Mouse (Mus musculus) hindbrain, embryonic 16.5 days (tissue): ENCODE measurements around the gene Ago3. TPM values are rescaled to one million over a fixed set of nuclear protein-coding genes. Genes with fewer than 3 reads are reported as not detected.

Source experiments
- ATAC-seq: fragments of 200-750 bp; cut with Nextera tagmentation; 2 replicates; pipeline ENCODE4 v1.8.0; 2017; ENCODE audit warnings: moderate TSS enrichment, moderate library complexity
- H3K27ac ChIP-seq: fragments of 300-500 bp; sonication (generic); 2 replicates; pipeline ENCODE4 v1.5.1; 2014; ENCODE audit warnings: low read depth, mild to moderate bottlenecking, control low read depth, low read length, moderate library complexity
- H3K27me3 ChIP-seq: fragments of 300-500 bp; sonication (generic); replicated peaks from 2 replicates; pipeline ENCODE4 v1.6.1; 2014; ENCODE audit warnings: low read length; ENCODE audit not compliant: control insufficient read depth, insufficient read depth
- H3K36me3 ChIP-seq: fragments of 300-500 bp; sonication (generic); 2 replicates; pipeline ENCODE4 v1.6.1; 2014; ENCODE audit warnings: mild to moderate bottlenecking, low read length, moderate library complexity, mixed read lengths; ENCODE audit not compliant: control insufficient read depth, insufficient read depth
- H3K4me1 ChIP-seq: fragments of 300-500 bp; sonication (generic); 2 replicates; pipeline ENCODE4 v1.6.1; 2014; ENCODE audit warnings: low read depth, low read length; ENCODE audit not compliant: control insufficient read depth, insufficient read depth
- H3K4me2 ChIP-seq: fragments of 300-500 bp; sonication (generic); 2 replicates; pipeline ENCODE4 v1.6.1; 2014; ENCODE audit warnings: mild to moderate bottlenecking, low read length, control low read depth, moderate library complexity
- H3K4me3 ChIP-seq: fragments of 300-500 bp; sonication (generic); 2 replicates; pipeline ENCODE4 v1.5.1; 2014; ENCODE audit warnings: mild to moderate bottlenecking, low read length, control low read depth, moderate library complexity
- H3K9ac ChIP-seq: fragments of 300-500 bp; sonication (generic); 2 replicates; pipeline ENCODE4 v1.6.1; 2014; ENCODE audit warnings: low read depth, mild to moderate bottlenecking, control low read depth, low read length, moderate library complexity
- H3K9me3 ChIP-seq: fragments of 300-500 bp; sonication (generic); 2 replicates; pipeline ENCODE4 v1.6.1; 2014; ENCODE audit warnings: mild to moderate bottlenecking, low read length, moderate library complexity; ENCODE audit not compliant: control insufficient read depth
- WGBS: fragments of 180-500 bp; shearing (Covaris S2); extraction: QIAGEN DNeasy Blood & Tissue Kit; methylation state at CpG from one replicate; pipeline ENCODE4 v1.1.7; 2014; 5-methylcytosine and 5-hydroxymethylcytosine counted together
- polyA plus RNA-seq: library from polyadenylated mRNA; unstranded; fragments of >200 nt; fragmentation: Nextera tagmentation; extraction: Ambion mirVana; gene quantifications from 2 replicates; pipeline ENCODE4 v1.2.1, GENCODE M21; 2015

Gene Ago3
- polyA plus RNA-seq, 1 experiment from 2014 or later = 12.4 TPM

- peak within 1 kb of the TSS; percentile 78 for H3K4me2 ChIP-seq
- ATAC-seq = peak; percentile 90
- peak within 1 kb of the TSS; percentile 86 for H3K27ac ChIP-seq
- H3K9ac ChIP-seq = peak within 1 kb of the TSS; percentile 82
- peaks cover 22% of the 10 kb centered on the region for H3K4me1 ChIP-seq
- under 1% methylated on average over 79 of the region's 80 CpGs for WGBS
- H3K9me3 ChIP-seq = no peaks in the 10 kb centered on the region
- peak within 1 kb of the TSS; percentile 53 for H3K4me3 ChIP-seq
- H3K36me3 ChIP-seq = peaks cover 13% of the 10 kb centered on the region
- H3K27me3 ChIP-seq = peaks cover 6% of the 10 kb centered on the region; the same call in 1 of the 2 replicates
These were observed 108.1 kb downstream of the Ago3 start, which contains the start of gene Adprhl2 for GRCm38 (mm10) chr4:126321111-126321853. Gene Adprhl2 (minus strand): TSS chr4:126321703.

DNA sequence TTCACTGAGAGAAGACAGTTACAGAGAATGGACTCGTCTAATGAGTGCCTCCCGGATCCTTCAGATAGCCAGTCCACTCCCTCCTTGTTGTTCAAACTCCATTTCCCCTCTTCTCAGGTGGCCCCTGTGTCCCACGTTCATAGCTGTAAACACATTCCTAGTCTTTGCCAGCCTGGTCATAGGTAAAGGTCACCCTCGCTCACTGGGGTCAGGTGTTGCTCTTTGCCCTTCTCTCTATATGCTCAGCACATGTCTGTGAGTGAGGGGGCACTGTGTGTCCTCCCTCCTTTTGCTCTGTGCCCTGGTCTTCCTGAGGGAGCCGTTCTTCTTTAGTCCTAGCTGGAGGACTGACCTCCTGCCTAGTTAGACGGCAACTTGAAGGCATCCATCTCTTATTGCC lies 109.5 kb downstream of the Ago3 start:
- H3K27ac ChIP-seq = no peak overlapping the region
- H3K4me2 ChIP-seq = no peak overlapping the region
- H3K4me3 ChIP-seq = no peak overlapping the region
- 93% methylated on average over 6 of the region's 6 CpGs for WGBS
- no peak for ATAC-seq
- H3K9me3 ChIP-seq = no peaks in the 10 kb centered on the region
- H3K9ac ChIP-seq = no peak overlapping the region
- peaks cover 14% of the 10 kb centered on the region for H3K4me1 ChIP-seq
- peaks cover 22% of the 10 kb centered on the region for H3K36me3 ChIP-seq
- H3K27me3 ChIP-seq = peaks cover 6% of the 10 kb centered on the region; the same call in 1 of the 2 replicates

DNA sequence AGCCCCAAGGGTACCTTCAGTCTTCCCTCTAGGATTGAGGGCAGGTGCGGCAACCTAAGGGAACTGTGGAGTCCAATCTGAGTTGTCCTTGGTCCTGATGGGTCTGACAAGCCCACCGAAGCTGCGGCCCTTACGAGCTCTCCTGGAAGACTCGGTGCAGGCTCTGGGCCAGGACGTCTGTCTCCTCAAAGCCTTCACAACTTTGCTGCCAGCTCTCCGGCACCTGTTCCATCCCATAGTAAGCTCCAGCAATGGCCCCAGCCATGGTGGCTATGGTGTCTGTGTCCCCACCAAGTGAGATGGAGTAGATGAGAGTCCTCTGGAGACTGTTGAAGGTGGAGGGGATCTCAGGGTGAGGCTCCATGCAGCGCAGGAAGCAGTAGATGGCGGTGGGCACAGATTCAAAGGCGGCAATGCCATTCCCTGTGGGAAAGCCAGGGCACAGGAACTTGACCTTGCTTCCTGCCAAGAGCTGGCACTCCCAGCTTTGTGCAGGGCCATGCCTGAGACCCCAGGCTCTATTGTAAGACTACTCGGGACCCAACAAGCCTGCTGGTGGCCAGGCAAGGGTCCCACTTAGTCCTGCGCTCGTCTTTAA lies 112.8 kb downstream of the Ago3 start:
- Histone ChIP-seq H3K4me2 (no peak overlapping the region), H3K27me3 (no peaks in the 10 kb centered on the region), H3K9ac (no peak overlapping the region), H3K9me3 (no peaks in the 10 kb centered on the region), H3K36me3 (peaks cover 22% of the 10 kb centered on the region), H3K4me1 (peaks cover 9% of the 10 kb centered on the region), H3K27ac (no peak overlapping the region), H3K4me3 (no peak overlapping the region)
- WGBS = 92% methylated on average over 13 of the region's 13 CpGs
- ATAC-seq = no peak

GRCm38 (mm10) chr4:126315931-126316330 lies 113.4 kb downstream of the Ago3 start:
- H3K27ac ChIP-seq = no peak overlapping the region
- peaks cover 9% of the 10 kb centered on the region for H3K4me1 ChIP-seq
- H3K4me3 ChIP-seq = no peak overlapping the region
- no peak overlapping the region; the same call in 1 of the 2 replicates for H3K9ac ChIP-seq
- H3K9me3 ChIP-seq = no peaks in the 10 kb centered on the region
- H3K4me2 ChIP-seq = no peak overlapping the region
- peaks cover 22% of the 10 kb centered on the region for H3K36me3 ChIP-seq
- no peaks in the 10 kb centered on the region for H3K27me3 ChIP-seq
- ATAC-seq = no peak
- 39% methylated on average over 5 of the region's 5 CpGs for WGBS

- Histone ChIP-seq H3K27ac (no peak overlapping the region), H3K4me1 (no peaks in the 10 kb centered on the region; the same call in 1 of the 2 replicates), H3K9me3 (no peaks in the 10 kb centered on the region), H3K4me3 (no peak overlapping the region), H3K4me2 (no peak overlapping the region), H3K9ac (no peak overlapping the region), H3K36me3 (peaks cover 22% of the 10 kb centered on the region), H3K27me3 (no peaks in the 10 kb centered on the region)
- WGBS = 56% methylated on average over 10 of the region's 10 CpGs
- ATAC-seq = no peak
These were observed 115.0 kb downstream of the Ago3 start for GRCm38 (mm10) chr4:126314393-126314792.

DNA sequence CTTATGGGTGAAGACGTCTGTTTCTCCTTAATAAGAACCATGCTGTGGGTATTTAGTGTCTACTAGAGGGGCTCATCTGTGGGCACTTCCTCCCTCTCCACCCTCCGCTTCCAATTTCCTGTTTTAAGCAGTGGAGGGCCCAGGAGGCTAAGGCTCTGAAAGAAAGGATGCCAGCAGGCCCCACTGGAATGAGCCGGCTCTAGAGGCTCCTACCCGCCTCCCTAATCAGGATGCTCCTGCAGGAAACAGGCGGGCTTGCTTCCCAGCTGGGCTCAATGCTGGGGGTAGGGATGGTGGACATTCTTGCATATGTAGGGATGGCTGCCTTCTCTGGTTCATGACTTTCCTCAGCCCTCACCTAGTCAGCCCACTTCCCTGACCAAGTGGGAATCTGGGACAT lies 116.2 kb downstream of the Ago3 start:
- Histone ChIP-seq H3K9me3 (no peaks in the 10 kb centered on the region), H3K4me1 (no peaks in the 10 kb centered on the region; the same call in 1 of the 2 replicates), H3K9ac (no peak overlapping the region), H3K27me3 (no peaks in the 10 kb centered on the region), H3K4me3 (no peak overlapping the region), H3K36me3 (peaks cover 21% of the 10 kb centered on the region), H3K4me2 (no peak overlapping the region), H3K27ac (no peak overlapping the region)
- WGBS = 39% methylated on average over 5 of the region's 5 CpGs
- ATAC-seq = no peak

DNA sequence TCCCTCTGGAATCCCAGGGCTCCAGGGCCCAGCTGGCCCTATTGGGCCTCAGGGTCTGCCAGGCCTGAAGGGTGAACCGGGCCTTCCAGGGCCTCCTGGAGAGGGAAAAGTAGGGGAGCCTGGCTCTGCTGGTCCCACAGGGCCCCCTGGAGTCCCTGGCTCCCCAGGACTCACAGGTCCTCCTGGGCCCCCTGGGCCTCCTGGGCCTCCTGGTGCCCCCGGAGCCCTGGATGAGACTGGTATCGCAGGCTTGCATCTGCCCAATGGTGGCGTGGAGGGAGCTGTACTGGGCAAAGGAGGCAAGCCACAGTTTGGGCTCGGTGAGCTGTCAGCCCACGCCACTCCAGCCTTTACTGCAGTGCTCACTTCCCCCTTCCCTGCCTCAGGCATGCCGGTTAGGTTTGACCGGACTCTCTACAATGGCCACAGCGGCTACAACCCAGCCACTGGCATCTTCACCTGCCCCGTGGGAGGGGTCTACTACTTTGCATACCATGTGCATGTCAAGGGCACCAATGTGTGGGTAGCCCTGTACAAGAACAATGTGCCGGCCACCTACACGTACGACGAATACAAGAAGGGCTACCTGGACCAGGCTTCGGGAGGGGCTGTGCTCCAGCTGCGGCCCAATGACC lies 117.7 kb downstream of the Ago3 start:
- Histone ChIP-seq H3K4me1 (no peaks in the 10 kb centered on the region; the same call in 1 of the 2 replicates), H3K27me3 (no peaks in the 10 kb centered on the region), H3K9me3 (no peaks in the 10 kb centered on the region), H3K36me3 (peaks cover 11% of the 10 kb centered on the region), H3K4me2 (no peak overlapping the region), H3K4me3 (no peak overlapping the region), H3K27ac (no peak overlapping the region), H3K9ac (no peak overlapping the region)
- ATAC-seq = no peak
- 87% methylated on average over 16 of the region's 16 CpGs for WGBS

- no peak for ATAC-seq
- Histone ChIP-seq H3K36me3 (no peaks in the 10 kb centered on the region), H3K4me2 (no peak overlapping the region), H3K27ac (no peak overlapping the region), H3K4me3 (no peak overlapping the region), H3K9me3 (no peaks in the 10 kb centered on the region), H3K9ac (no peak overlapping the region), H3K27me3 (no peaks in the 10 kb centered on the region), H3K4me1 (no peaks in the 10 kb centered on the region; the same call in 1 of the 2 replicates)
- 69% methylated on average over 7 of the region's 7 CpGs for WGBS
These were observed 119.0 kb downstream of the Ago3 start for GRCm38 (mm10) chr4:126310344-126310743.

GRCm38 (mm10) chr4:126309922-126310309 lies 119.4 kb downstream of the Ago3 start:
- H3K4me2 ChIP-seq = peak overlapping the region; percentile 56
- no peak overlapping the region for H3K27ac ChIP-seq
- no peaks in the 10 kb centered on the region; the same call in 1 of the 2 replicates for H3K4me1 ChIP-seq
- H3K9ac ChIP-seq = peak overlapping the region; percentile 33
- peak; percentile 83 for ATAC-seq
- H3K36me3 ChIP-seq = no peaks in the 10 kb centered on the region
- H3K9me3 ChIP-seq = no peaks in the 10 kb centered on the region
- 0% methylated on average over 7 of the region's 7 CpGs for whole genome bisulfite sequencing
- H3K27me3 ChIP-seq = no peaks in the 10 kb centered on the region
- H3K4me3 ChIP-seq = peak overlapping the region; percentile 34
